Mouse (Mus musculus) ES-E14 (cell line): ENCODE measurements around the gene Lyl1.

Experiments used
- ZC3H11A ChIP-seq: IDR thresholded peaks from 2 replicates; pipeline ENCODE4 v1.6.1; 2012; ENCODE audit warnings: low read depth, mild to moderate bottlenecking, inconsistent platforms, low read length, borderline replicate concordance
- ZNF384 ChIP-seq: IDR thresholded peaks from 2 replicates; pipeline ENCODE4 v1.6.1; 2012; ENCODE audit warnings: low read depth, low read length, inconsistent platforms

GRCm38 (mm10) chr8:84735597-84735996 is 34.3 kb downstream of the Lyl1 start:
- TF ChIP-seq ZC3H11A (no peak), ZNF384 (no peak)
